Mouse (Mus musculus) c-Kit-positive CD71-positive TER-119-negative erythroid progenitor cells, embryonic 14.5 days (primary cell): Measurements from ENCODE around the gene Mapk8ip2.
A peak's percentile ranks its signal among the peaks of the same experiment; 100 is the strongest.

Source experiments
- DNase-seq: peaks from one replicate; pipeline ENCODE4 v3.0.0-alpha.2; 2013; ENCODE audit warnings: low read depth

The Mapk8ip2 gene

DNA sequence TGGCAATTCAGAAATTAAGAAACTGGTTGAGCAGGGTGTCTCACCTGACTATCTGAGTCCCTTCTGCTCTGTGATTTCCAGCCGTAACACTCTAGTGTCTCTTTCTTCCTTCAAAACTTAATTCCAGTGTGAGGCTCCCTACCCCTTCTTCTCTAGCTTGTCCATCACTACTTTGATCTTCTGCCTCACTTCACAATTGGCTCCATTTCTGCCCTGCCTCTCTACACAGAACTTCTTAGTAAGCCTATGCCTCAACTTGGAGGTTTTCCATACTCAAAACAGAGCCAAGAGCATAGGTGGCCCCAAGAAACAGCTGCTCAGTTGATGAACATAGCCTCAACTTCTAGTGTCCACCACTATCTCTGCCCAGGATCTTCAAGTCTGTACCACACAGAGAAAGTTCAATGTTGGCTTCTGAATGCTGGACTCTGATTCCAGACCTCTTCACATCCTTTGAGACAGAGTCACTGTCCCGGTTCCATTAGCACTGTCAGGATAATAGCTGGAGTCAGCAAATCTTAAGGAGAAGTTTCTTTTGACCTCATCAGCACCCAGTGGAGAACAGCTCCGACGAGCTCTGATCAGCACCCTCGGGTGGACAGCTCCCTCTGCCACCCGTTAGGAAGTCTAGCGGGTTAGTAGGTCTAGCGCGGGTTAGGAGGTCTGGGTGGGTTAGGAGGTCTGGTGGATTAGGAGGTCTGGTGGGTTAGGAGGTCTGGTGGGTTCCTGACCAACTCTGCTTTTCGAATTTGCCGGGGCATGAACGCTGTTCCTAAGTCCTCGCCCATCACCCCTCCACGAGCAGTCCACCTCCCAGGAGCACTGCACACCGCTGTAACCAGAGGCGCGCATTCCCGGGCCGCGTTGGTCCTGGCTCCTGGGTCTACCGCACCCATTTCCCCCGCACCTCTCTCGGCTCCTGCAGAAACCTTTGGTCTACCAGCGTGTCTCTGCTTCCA, 528 bp upstream of the Mapk8ip2 start:
- peak; percentile 67 for DNase-seq

DNA sequence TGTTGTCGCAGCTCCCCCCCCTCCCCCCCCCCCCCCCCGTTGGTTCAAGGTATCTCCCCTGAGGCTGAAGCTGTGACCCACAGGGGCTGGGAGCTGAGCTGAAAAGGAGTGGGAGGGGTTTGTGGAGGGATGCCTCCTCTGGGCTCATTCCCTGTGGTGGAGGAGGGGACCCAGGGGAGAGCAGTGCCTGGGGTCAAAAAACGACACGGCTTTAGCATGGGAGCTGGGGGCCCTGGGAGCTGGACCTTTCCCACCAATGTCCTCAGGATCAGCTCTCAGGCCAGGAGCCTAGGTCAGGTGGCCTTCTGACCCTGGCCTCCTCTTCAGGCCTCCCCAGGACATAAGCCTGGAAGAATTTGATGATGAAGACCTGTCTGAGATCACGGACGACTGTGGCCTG, 1.1 kb downstream of the Mapk8ip2 start:
- DNase-seq: no peak

GRCm38 (mm10) chr15:89455642-89456041, 1.9 kb downstream of the Mapk8ip2 start:
- DNase-seq: no peak

DNA sequence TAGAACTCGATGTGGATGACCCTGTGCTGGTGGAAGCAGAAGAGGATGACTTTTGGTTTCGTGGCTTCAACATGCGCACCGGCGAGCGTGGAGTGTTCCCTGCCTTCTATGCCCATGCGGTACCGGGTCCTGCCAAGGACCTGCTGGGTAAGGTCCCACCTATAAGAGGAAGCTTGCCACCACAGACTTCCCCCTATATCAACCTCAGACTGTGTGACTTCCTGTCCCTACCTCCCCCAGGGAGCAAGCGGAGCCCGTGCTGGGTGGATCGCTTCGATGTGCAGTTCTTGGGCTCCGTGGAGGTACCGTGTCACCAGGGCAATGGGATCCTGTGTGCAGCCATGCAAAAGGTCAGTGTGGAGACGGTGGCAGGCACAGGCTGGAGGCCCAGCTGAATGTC, 5.2 kb downstream of the Mapk8ip2 start:
- no peak for DNase-seq

DNA sequence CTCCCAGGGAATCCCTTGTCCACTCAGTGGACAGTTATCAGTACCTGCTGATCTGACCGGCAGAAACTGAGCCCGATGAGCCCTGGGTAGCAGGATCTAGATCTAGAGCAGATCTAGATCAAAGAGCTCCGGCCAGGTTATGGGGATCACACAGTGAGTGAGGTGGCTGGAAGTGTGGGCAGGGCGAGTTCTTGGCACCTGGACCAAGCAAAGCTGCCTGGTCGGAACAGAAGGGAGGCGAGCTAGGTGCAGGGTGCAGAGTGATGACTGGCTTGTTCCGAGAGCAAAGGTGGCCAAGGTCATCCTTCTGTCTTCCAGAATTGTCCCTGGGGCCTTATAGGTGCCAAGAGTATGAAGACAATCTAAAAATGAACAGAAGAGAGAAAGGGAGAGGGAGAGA, 6.1 kb downstream of the Mapk8ip2 start:
- no peak for DNase-seq

- DNase-seq: no peak
Measured at GRCm38 (mm10) chr15:89460298-89460697, 6.6 kb downstream of the Mapk8ip2 start.

DNA sequence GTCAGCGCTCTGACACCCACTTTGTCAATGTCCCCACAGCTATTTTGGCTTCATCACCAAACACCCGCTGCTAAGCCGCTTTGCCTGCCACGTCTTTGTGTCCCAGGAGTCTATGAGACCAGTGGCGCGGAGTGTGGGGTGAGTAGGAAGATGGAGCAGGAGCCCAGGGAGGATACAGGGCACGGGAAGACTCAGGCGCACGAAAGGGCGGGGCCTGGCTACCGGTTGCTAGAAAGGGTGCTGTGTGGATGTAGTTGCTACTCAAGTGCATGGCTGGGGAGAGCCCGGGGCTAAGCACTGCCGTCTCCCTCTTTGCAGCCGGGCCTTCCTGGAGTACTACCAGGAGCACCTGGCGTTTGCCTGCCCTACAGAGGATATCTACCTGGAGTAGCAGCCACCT, 7.6 kb downstream of the Mapk8ip2 start:
- DNase-seq: no peak

DNA sequence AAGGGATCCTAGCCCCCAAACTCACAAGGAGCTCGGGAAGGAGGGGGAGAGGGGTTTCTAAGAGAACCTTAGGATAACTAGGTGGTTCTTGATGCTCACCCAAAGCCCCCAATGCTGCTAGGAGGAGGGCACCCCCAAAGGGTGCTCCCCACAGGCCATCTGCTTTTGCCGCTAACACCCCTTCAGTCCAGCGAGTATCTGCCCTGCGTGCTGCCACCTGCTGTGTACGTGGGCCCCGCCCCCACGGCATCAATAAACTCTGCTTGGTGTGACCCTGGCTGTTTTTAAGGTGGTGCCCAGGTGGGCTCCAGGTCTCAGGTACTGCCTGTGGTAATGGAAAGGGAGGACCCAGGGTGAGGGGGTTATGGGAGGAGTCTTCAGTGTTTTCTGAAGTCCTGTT, 8.5 kb downstream of the Mapk8ip2 start:
- no peak for DNase-seq

- DNase-seq: no peak
Measured at GRCm38 (mm10) chr15:89463334-89464235, 9.9 kb downstream of the Mapk8ip2 start.

DNA sequence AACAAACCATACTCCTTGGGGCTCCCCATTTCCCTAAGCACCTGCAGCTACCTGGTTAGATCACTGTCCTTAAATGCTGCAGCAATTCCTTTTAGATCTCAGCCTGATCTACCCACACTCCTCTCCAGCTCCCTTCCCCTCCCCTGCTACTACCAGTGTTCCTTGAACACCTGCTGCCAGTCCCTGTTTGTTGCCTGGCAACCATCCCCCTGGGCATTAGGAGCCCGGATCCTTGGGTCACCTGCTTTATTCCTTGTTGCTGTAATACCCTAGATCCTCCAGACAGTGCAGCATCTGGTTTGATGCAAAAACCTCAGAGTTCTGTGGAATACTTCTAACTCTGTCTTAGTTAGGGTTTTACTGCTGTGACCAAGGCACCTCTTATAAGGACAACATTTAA, 11.3 kb downstream of the Mapk8ip2 start:
- no peak for DNase-seq

DNA sequence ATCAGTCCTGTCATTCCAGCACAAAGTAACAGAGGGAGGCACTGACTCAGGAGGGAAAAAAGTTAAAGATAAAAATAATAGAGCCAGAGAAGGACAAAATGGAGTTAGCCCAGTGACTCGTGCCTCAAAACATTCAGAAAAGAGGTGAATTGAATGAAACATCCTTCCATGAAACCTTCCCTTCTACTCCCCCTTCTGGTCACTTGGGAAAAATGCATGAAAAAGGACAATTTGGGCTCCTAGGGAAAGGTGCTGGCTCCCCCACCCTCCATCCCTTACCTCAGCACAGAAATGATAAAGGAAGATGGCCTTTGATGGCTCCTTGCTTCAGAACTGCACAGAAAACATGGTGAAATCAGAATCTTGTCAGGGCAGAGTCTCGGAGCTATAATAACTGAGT, 14.9 kb downstream of the Mapk8ip2 start:
- DNase-seq: no peak

DNA sequence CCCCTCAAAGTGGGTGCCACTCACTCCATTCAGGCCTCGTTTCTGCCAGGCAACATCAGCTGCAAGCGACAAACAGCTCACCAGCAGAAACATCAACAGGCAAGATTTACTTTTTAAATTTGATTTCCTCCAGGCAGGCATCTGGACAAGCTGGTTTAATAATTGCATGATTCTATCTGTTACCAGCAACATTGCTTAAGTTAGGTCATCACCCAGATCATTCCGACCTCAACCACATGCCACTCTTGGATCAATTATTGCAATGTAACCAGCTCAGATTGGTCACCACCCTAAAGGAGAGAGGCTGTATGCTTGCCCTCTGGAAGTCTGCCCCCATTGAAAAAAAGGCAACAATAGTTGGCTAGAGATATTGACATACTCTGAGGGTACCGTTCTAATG, 17.8 kb downstream of the Mapk8ip2 start:
- DNase-seq: no peak

GRCm38 (mm10) chr15:89473370-89473769, 19.7 kb downstream of the Mapk8ip2 start:
- no peak for DNase-seq

- no peak for DNase-seq
Measured at GRCm38 (mm10) chr15:89473921-89474320, 20.2 kb downstream of the Mapk8ip2 start.

DNA sequence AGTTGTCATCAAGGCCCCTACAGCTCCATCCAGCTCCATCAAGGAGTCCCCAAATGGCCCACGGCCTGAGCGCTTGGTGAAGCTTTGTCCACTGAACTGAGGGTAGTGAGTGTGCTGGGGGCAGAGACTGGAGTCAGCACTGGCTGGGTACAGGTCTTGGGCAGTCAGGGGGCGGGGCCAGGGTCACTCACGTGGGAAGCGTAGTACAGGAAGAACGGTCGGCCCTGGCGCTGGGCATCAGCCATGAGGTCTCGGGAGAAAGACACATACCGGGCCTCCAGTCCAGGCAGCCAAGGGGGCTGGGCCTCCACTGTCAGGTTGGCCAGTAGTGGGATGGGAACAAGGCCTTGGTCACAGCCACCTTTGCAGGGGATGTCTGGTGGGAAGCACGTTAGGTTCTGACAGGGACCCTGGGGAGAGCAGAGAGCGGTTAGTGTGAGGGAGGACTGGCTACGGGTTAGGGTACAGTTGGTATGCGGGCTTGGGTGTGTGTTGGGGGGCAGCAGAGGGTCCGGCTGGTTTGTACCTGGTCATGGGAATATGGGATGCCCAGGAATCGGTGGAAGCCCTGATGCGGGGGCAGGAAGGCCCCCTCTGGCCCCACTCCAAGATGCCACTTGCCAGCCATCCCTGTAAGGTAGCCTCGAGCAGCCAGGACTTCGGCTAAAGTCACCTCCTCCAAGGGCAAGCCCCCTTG, 21.0 kb downstream of the Mapk8ip2 start:
- DNase-seq: no peak

DNA sequence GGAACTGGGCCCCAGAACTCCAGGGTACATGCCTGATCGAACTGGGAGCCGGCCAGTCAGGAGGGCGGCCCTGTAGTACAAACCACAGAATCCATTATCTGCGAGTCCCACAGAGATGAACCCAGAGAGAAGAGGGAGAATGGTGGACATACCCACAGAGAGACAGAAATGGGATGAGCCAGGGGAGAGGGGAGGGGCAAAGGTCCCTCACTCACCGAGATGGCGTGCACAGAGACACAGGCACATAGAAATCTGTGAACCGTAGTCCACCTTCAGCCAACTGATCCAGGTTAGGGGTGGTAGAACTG, 21.5 kb downstream of the Mapk8ip2 start:
- DNase-seq: no peak

DNA sequence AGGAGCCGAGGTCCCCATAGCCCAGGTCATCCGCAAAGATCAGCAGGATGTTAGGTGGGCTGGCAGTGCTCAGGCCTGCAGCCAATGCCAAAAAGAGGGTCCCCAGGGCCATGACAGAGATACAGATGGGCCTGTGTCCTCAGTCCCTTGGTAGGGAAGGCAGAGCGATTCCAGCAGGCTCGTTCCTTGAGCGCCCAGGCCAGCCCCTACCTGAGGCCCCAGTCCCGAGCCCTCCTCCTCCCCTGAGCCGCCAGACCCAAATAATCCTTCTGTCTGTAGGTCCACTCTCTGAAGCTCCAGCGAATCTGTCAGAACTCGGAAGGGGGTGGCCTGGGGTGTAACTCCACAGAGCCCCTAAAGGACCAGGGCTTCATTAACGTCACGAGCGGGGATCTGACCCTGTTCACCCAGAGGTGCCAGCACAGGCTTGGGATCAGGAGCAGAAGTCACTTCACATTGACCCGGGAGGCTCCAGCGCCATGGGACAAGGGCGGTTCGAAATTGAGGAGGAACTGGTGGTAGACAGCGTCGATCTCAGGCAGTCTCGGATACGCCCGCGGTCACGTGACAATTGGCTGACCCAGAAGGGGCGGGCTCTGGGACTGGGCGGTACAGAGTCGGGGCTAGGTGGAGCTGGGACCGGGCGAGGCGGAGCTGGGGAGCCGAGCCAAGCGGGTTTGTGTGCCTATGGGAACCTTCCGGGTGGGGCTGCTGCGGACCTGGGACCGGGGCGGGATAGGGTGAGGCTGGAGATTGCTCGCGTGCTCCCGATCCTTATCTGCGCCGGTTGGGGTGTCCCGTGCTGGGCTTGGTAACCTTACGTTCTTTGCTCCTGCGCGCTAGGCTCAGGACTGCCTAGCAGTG, 22.1 kb downstream of the Mapk8ip2 start:
- peak; percentile 91 for DNase-seq

DNA sequence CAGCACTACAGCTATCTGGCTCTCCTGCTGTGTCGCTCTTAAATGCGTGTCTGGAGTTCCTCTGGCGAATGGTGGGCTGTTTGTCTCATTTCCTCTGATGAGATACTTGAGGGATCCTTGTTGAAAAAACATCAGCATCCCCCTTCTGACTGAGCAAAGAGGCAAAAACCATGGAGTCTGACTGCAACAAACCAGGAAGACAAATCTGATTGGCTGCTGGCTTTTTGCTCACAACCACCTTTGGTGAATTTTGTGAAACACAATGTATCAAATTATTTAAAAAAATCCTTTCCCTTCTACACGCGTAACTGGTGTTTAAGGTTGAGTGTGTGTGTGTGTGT, 22.7 kb downstream of the Mapk8ip2 start:
- DNase-seq: no peak

GRCm38 (mm10) chr15:89477091-89477491, 23.4 kb downstream of the Mapk8ip2 start, which contains the start of gene Arsa:
TSS of gene Arsa (minus strand) at chr15:89477425.
- DNase-seq: no peak

GRCm38 (mm10) chr15:89477806-89478205, 24.1 kb downstream of the Mapk8ip2 start:
- DNase-seq: no peak

DNA sequence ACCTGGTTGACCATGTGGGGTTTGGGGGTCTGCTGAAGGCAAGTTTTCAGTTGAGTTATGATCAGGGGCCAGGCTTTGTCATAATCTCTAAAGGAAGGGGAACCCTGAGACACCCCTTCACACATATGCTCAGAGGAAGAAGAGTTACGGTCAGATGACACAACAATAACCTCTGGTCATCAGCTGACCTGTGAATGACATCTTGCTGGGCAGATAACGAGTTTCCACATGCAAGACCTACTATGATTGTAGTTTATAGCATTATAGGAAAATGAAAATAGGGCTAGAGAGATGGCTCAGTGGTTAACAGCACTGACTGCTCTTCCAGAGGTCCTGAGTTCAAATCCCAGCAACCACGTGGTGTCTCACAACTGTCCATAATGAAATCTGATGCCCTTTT, 24.9 kb downstream of the Mapk8ip2 start:
- DNase-seq: no peak

GRCm38 (mm10) chr15:89480584-89480983, 26.9 kb downstream of the Mapk8ip2 start:
- no peak for DNase-seq
